Mouse (Mus musculus) liver, postnatal 0 days (tissue): ENCODE data around the gene Gm20388.

Experiments
- CTCF ChIP-seq: sonication (generic); IDR thresholded peaks from 2 replicates; pipeline ENCODE4 v1.5.1; 2016; ENCODE audit warnings: antibody characterized with exemption, low read depth
- EP300 ChIP-seq: IDR thresholded peaks from 2 replicates; pipeline ENCODE4 v1.6.1; 2016; ENCODE audit warnings: antibody characterized with exemption, low read depth, mild to moderate bottlenecking

DNA sequence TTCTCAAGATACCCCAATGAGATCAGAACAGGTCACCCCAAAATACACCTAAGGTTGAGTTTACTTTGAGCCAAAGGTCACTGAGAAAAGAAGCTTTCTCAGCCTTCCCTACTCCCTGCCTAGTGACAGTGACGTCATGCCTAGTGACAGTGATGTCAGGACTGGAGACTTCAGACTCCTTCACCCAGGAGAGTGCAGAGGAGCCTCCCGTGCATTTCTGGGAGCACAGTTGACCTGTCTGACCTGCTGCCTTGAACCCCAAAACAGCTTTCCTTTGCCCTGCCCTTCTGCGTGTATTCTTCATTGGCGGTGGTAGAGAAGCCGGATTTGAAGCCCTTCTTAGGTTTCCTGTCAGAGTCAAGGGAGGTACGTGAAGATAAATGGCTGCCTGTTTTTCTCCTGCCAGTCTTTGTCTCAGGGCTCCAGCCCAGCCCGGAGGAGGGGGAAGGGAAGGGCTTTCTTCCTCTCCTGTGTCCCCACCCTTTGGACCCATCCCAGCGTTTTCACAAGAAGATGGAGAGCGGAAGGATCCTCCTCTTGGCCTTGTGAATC lies 194.2 kb downstream of the Gm20388 start:
- no peak for TF ChIP-seq CTCF
- no peak for TF ChIP-seq EP300
